Mouse (Mus musculus) heart, embryonic 12.5 days (tissue): ENCODE data around the gene Thbs4. TPM values are rescaled to one million over a fixed set of nuclear protein-coding genes. Genes with fewer than 3 reads are reported as not detected.
A peak's percentile ranks its signal among the peaks of the same experiment; 100 is the strongest.

Source experiments
- ATAC-seq: fragments of 200-750 bp; cut with Nextera tagmentation; 2 replicates; pipeline ENCODE4 v1.8.0; 2017; ENCODE audit warnings: moderate TSS enrichment, moderate library complexity; ENCODE audit not compliant: insufficient number of reproducible peaks, low FRiP score
- H3K27ac ChIP-seq: fragments of 300-500 bp; sonication (generic); 2 replicates; pipeline ENCODE4 v1.5.1; 2016; ENCODE audit warnings: mild to moderate bottlenecking, moderate library complexity; ENCODE audit not compliant: poor library complexity, severe bottlenecking
- H3K27me3 ChIP-seq: fragments of 300-500 bp; sonication (generic); replicated peaks from 2 replicates; pipeline ENCODE4 v1.6.1; 2016; ENCODE audit warnings: mild to moderate bottlenecking, moderate library complexity
- H3K36me3 ChIP-seq: fragments of 300-500 bp; sonication (generic); 2 replicates; pipeline ENCODE4 v1.6.1; 2016; ENCODE audit warnings: mild to moderate bottlenecking, moderate library complexity
- H3K4me1 ChIP-seq: fragments of 300-500 bp; sonication (generic); replicated peaks from 2 replicates; pipeline ENCODE4 v1.6.1; 2016; ENCODE audit warnings: mild to moderate bottlenecking
- H3K4me2 ChIP-seq: fragments of 300-500 bp; sonication (generic); 2 replicates; pipeline ENCODE4 v1.6.1; 2016; ENCODE audit warnings: mild to moderate bottlenecking, moderate library complexity
- H3K4me3 ChIP-seq: fragments of 300-500 bp; sonication (generic); 2 replicates; pipeline ENCODE4 v1.5.1; 2016; ENCODE audit warnings: mild to moderate bottlenecking
- H3K9ac ChIP-seq: fragments of 300-500 bp; sonication (generic); 2 replicates; pipeline ENCODE4 v1.6.1; 2016; ENCODE audit warnings: mild to moderate bottlenecking, moderate library complexity
- H3K9me3 ChIP-seq: fragments of 300-500 bp; sonication (generic); replicated peaks from 2 replicates; pipeline ENCODE4 v1.6.1; 2016; ENCODE audit warnings: mild to moderate bottlenecking, moderate library complexity
- WGBS: fragments of 180-500 bp; shearing (Covaris S2); methylation state at CpG from one replicate; pipeline ENCODE4 v1.1.7; 2016; 5-methylcytosine and 5-hydroxymethylcytosine counted together
- polyA plus RNA-seq: library from polyadenylated mRNA; unstranded; fragments of >200 nt; fragmentation: Nextera tagmentation; extraction: Ambion mirVana; gene quantifications from 2 replicates; pipeline ENCODE4 v1.2.1, GENCODE M21; 2016

The Thbs4 gene
- polyA plus RNA-seq, 1 experiment from 2014 or later, result 45.6 TPM

DNA sequence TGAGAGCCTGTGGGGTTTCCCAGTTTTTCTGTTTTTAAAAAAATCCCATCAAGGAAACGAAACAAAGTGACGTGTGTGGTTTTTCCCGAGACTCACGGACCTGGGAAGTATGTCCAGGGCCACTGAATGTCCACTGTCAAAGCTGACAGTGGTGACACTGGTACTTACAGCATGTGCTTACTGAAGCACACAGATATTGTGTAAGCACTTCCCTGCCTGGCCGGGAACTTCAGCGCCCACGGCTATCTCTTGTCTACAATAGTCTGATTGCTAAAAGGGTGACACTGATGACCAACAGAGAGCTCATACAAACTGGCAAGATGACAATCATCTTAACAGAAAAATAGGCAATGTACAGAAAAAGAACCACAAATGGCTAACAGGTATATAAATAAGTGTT is 3.1 kb downstream of the Thbs4 start:
- H3K27ac ChIP-seq, result peak overlapping the region; percentile 30; the same call in 1 of the 2 replicates
- H3K4me1 ChIP-seq, result peaks cover 19% of the 10 kb centered on the region
- no peak overlapping the region for H3K4me3 ChIP-seq
- 38% methylated on average over 7 of the region's 7 CpGs for WGBS
- ATAC-seq, result no peak
- H3K9me3 ChIP-seq, result no peaks in the 10 kb centered on the region
- no peak overlapping the region for H3K9ac ChIP-seq
- peak overlapping the region; percentile 35 for H3K4me2 ChIP-seq
- no peaks in the 10 kb centered on the region for H3K36me3 ChIP-seq
- H3K27me3 ChIP-seq, result peaks cover 7% of the 10 kb centered on the region

DNA sequence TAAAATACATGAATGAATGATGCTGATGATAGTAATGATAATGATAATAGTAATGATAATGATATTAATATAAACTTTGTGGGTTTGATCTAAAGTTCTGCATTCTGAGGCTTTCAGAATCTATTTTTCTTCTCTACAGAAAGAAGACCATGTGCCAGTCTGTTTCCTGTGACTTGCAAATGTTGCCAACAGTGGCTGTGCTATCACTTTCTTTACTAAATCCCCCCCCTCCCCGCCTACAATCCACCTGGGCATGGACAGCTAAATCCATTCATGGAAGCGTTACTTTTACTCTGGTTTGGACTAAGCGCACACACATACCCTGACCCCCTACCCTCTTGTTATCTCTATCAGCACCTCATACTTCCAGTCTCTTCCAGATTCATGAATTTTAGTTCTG is 10.3 kb downstream of the Thbs4 start:
- no peak overlapping the region for H3K27ac ChIP-seq
- H3K27me3 ChIP-seq, result no peaks in the 10 kb centered on the region
- no peak overlapping the region for H3K9ac ChIP-seq
- WGBS, result 74% methylated on average over 3 of the region's 3 CpGs
- ATAC-seq, result no peak
- H3K4me3 ChIP-seq, result no peak overlapping the region
- H3K4me2 ChIP-seq, result no peak overlapping the region
- H3K4me1 ChIP-seq, result 0 out of 2 replicates have a peak, but pooled peaks cover 8% of the 10 kb centered on the region
- no peaks in the 10 kb centered on the region for H3K36me3 ChIP-seq
- no peaks in the 10 kb centered on the region for H3K9me3 ChIP-seq

GRCm38 (mm10) chr13:92783551-92783950 is 11.1 kb downstream of the Thbs4 start:
- no peak for ATAC-seq
- Histone ChIP-seq H3K4me1 (0 out of 2 replicates have a peak, but pooled peaks cover 8% of the 10 kb centered on the region), H3K9me3 (no peaks in the 10 kb centered on the region), H3K27me3 (no peaks in the 10 kb centered on the region), H3K4me2 (no peak overlapping the region), H3K27ac (no peak overlapping the region), H3K36me3 (no peaks in the 10 kb centered on the region), H3K4me3 (no peak overlapping the region), H3K9ac (no peak overlapping the region)
- 93% methylated on average over 4 of the region's 4 CpGs for WGBS

- ATAC-seq, result no peak
- Histone ChIP-seq H3K27me3 (no peaks in the 10 kb centered on the region), H3K4me1 (0 out of 2 replicates have a peak, but pooled peaks cover 8% of the 10 kb centered on the region), H3K36me3 (0 out of 2 replicates have a peak, but pooled peaks cover under 1% of the 10 kb centered on the region), H3K4me3 (no peak overlapping the region), H3K9me3 (no peaks in the 10 kb centered on the region), H3K27ac (no peak overlapping the region), H3K9ac (no peak overlapping the region), H3K4me2 (no peak overlapping the region)
- WGBS, result 69% methylated on average over 8 of the region's 8 CpGs
These were observed 13.7 kb downstream of the Thbs4 start for GRCm38 (mm10) chr13:92780927-92781326.

GRCm38 (mm10) chr13:92780076-92780475 is 14.5 kb downstream of the Thbs4 start:
- H3K27ac ChIP-seq, result no peak overlapping the region
- H3K27me3 ChIP-seq, result no peaks in the 10 kb centered on the region
- H3K9ac ChIP-seq, result no peak overlapping the region
- no peak for ATAC-seq
- H3K9me3 ChIP-seq, result no peaks in the 10 kb centered on the region
- 83% methylated on average over 4 of the region's 4 CpGs for WGBS
- no peak overlapping the region for H3K4me3 ChIP-seq
- H3K36me3 ChIP-seq, result peaks cover 4% of the 10 kb centered on the region; the same call in 1 of the 2 replicates
- H3K4me1 ChIP-seq, result 0 out of 2 replicates have a peak, but pooled peaks cover 8% of the 10 kb centered on the region
- H3K4me2 ChIP-seq, result no peak overlapping the region

- Histone ChIP-seq H3K4me2 (no peak overlapping the region), H3K27me3 (no peaks in the 10 kb centered on the region), H3K9ac (no peak overlapping the region), H3K4me3 (no peak overlapping the region), H3K36me3 (peaks cover 14% of the 10 kb centered on the region; the same call in 1 of the 2 replicates), H3K9me3 (no peaks in the 10 kb centered on the region), H3K27ac (no peak overlapping the region), H3K4me1 (0 out of 2 replicates have a peak, but pooled peaks cover 8% of the 10 kb centered on the region)
- no peak for ATAC-seq
- 68% methylated on average over 7 of the region's 7 CpGs for WGBS
These were observed 16.0 kb downstream of the Thbs4 start for GRCm38 (mm10) chr13:92778642-92779041.

DNA sequence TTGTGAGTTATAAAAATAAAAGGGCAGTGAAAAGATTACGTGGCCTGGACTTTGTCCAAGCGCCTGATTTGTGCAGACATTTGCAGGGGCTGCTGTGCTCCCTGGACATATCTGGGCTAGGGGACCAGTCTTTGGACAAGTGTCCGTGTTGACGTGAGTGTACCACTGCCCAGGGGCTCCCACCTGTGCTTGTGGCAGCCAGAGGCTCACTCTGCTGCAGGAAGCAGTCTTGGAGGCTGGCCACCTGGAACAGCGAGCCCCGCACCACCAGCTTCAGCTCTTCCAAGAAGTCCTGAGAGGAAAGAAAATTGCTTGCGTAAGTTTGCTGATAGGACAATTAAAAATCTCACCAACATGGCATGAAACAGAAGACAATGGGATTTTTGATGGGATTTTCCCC is 18.7 kb downstream of the Thbs4 start:
- H3K9ac ChIP-seq, result no peak overlapping the region
- no peak overlapping the region for H3K4me3 ChIP-seq
- H3K36me3 ChIP-seq, result peaks cover 21% of the 10 kb centered on the region; the same call in 1 of the 2 replicates
- no peak for ATAC-seq
- H3K27ac ChIP-seq, result no peak overlapping the region
- no peaks in the 10 kb centered on the region for H3K9me3 ChIP-seq
- no peaks in the 10 kb centered on the region for H3K27me3 ChIP-seq
- H3K4me2 ChIP-seq, result no peak overlapping the region
- 74% methylated on average over 7 of the region's 7 CpGs for WGBS
- no peaks in the 10 kb centered on the region for H3K4me1 ChIP-seq

GRCm38 (mm10) chr13:92774887-92775286 is 19.7 kb downstream of the Thbs4 start:
- Histone ChIP-seq H3K27me3 (no peaks in the 10 kb centered on the region), H3K27ac (no peak overlapping the region), H3K4me1 (no peaks in the 10 kb centered on the region), H3K4me3 (no peak overlapping the region), H3K36me3 (peaks cover 21% of the 10 kb centered on the region; the same call in 1 of the 2 replicates), H3K9me3 (no peaks in the 10 kb centered on the region), H3K9ac (no peak overlapping the region), H3K4me2 (no peak overlapping the region)
- WGBS, result 93% methylated on average over 9 of the region's 9 CpGs
- no peak for ATAC-seq

DNA sequence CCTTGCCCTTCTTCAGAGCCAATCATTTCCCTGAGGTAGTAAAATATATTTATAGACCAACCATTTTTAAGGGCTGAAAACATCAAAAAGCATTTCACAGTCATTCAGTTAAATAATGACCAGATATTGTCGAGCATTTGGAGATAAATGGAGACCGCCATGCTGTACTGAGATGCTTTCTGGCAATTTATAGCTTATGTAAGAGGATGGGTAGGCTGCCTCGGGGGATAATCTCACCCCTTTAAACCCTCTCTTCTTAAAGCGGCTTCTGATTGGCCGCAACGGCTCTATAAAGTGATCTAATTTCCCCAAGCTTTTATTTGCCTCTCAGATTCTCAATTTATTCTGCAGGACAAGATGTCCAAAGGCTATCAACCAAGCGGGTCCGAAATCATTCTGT is 22.1 kb downstream of the Thbs4 start:
- Histone ChIP-seq H3K4me1 (no peaks in the 10 kb centered on the region), H3K9me3 (no peaks in the 10 kb centered on the region), H3K9ac (no peak overlapping the region), H3K4me3 (no peak overlapping the region), H3K27me3 (no peaks in the 10 kb centered on the region), H3K4me2 (no peak overlapping the region), H3K36me3 (peaks cover 21% of the 10 kb centered on the region; the same call in 1 of the 2 replicates), H3K27ac (no peak overlapping the region)
- no peak for ATAC-seq
- 84% methylated on average over 8 of the region's 8 CpGs for WGBS

- WGBS, result 82% methylated on average over 5 of the region's 5 CpGs
- no peak overlapping the region for H3K9ac ChIP-seq
- H3K9me3 ChIP-seq, result no peaks in the 10 kb centered on the region
- H3K4me2 ChIP-seq, result no peak overlapping the region
- peaks cover 21% of the 10 kb centered on the region; the same call in 1 of the 2 replicates for H3K36me3 ChIP-seq
- no peak for ATAC-seq
- no peaks in the 10 kb centered on the region for H3K4me1 ChIP-seq
- no peaks in the 10 kb centered on the region for H3K27me3 ChIP-seq
- no peak overlapping the region for H3K4me3 ChIP-seq
- H3K27ac ChIP-seq, result no peak overlapping the region
These were observed 23.1 kb downstream of the Thbs4 start for GRCm38 (mm10) chr13:92771566-92771965.

GRCm38 (mm10) chr13:92765454-92766242 is 29.0 kb downstream of the Thbs4 start:
- Histone ChIP-seq H3K9me3 (no peaks in the 10 kb centered on the region), H3K4me1 (no peaks in the 10 kb centered on the region), H3K27me3 (peaks cover 6% of the 10 kb centered on the region; the same call in 1 of the 2 replicates), H3K36me3 (peaks cover 7% of the 10 kb centered on the region; the same call in 1 of the 2 replicates), H3K4me3 (no peak overlapping the region), H3K27ac (no peak overlapping the region), H3K9ac (no peak overlapping the region), H3K4me2 (no peak overlapping the region)
- 76% methylated on average over 6 of the region's 6 CpGs for WGBS
- no peak for ATAC-seq
